Mouse (Mus musculus) ES-Bruce4 (cell line): ENCODE results near the gene Sept9.

ENCODE experiments used
- CTCF ChIP-seq: IDR thresholded peaks from one replicate; pipeline ENCODE4 v1.8.1; 2011; ENCODE audit warnings: low read depth, low read length
- EP300 ChIP-seq: IDR thresholded peaks from 2 replicates; pipeline ENCODE4 v1.6.1; 2011; ENCODE audit warnings: low read depth, low read length; ENCODE audit not compliant: insufficient read depth

GRCm38 (mm10) chr11:117326140-117326725, 126.8 kb downstream of the Sept9 start:
- TF ChIP-seq EP300 = peak; percentile 45; the same call in 1 of the 2 replicates
- TF ChIP-seq CTCF = peak; percentile 38
